In the genomic region with DNA sequence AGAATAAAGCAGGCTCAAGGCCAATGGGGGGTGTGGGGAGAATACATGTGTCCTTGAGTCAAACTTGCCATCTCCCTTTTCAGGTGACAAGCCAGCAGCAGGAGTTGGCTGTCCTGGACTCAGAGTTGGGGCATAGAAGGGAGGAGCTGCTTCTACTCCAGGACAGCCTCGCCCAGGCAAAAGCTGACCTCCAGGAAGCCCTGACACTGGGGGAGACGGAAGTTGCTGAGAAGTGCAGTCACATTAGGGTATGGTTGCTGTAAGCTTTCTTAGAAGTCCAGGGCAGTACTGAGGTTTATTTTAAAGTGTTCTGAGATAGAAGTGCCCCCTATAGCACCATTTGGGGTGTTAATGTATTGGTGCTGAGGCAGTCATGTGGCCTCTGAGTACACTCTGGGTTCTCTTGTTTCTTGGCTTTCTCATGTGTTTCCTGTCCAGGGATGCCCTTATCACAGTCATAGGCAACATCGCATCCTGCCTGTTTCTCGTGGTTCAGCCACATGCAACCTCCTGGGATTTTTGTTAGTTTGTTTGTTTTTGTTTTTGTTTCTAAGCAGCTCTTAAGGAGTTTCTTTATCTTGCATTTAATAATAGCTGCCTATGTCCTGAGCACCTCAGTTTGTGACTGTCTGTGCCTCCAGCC, we compare ENCODE assay signal across 24 mouse cellular contexts. TPM values are rescaled to one million over a fixed set of nuclear protein-coding genes. Genes with fewer than 3 reads are reported as not detected.
DNase-seq lines count a peak whose midpoint lies in the region; ATAC-seq lines count a peak whose summit lies in the region.
"Had no signal": no experiment of that assay in that cellular context is flagged by ENCODE, and none has a peak within 500 bp of the region (broad histone marks: within the 10 kb centered on the region; RNA-seq: fewer than 3 reads in every experiment).

No protein-coding gene starts in this region.

- WGBS in heart, embryonic 10.5 days = 59% methylated on average over 4 of the region's 4 CpGs
- 57% methylated on average over 4 of the region's 4 CpGs for WGBS in heart, embryonic 16.5 days

- no peaks in the 10 kb centered on the region for H3K9me3 ChIP-seq in heart, embryonic 10.5 days
- no peaks in the 10 kb centered on the region for H3K9me3 ChIP-seq in megakaryocyte, embryonic 14.5 days
- no peaks in the 10 kb centered on the region for H3K9me3 ChIP-seq in heart, embryonic 16.5 days (replicated peaks; ENCODE audit: control insufficient read depth, low read length)
- H3K9me3 ChIP-seq: embryonic facial prominence, embryonic 10.5 days; forebrain, embryonic 15.5 days; hindbrain, embryonic 10.5 days; limb, embryonic 13.5 days; midbrain, embryonic 15.5 days; neural tube, embryonic 13.5 days; stomach, embryonic 15.5 days had no signal

- H3K4me1 ChIP-seq in heart, embryonic 10.5 days = peaks cover 4% of the 10 kb centered on the region; the same call in 1 of the 2 replicates
- H3K4me1 ChIP-seq in megakaryocyte, embryonic 14.5 days = peaks cover 69% of the 10 kb centered on the region
- H3K4me1 ChIP-seq in heart, embryonic 16.5 days (ENCODE audit: control insufficient read depth, insufficient read depth, low read length) = no peaks in the 10 kb centered on the region; the same call in none of the 2 replicates
- H3K4me1 ChIP-seq: embryonic facial prominence, embryonic 10.5 days; forebrain, embryonic 15.5 days; hindbrain, embryonic 10.5 days; limb, embryonic 13.5 days; midbrain, embryonic 15.5 days; neural tube, embryonic 13.5 days; stomach, embryonic 15.5 days had no signal

- no peak for ATAC-seq in megakaryocyte, adult 5-6 weeks (ENCODE audit: poor library complexity, severe bottlenecking)
- ATAC-seq in heart, embryonic 16.5 days (replicated peaks; ENCODE audit: extremely low read depth, insufficient read depth, low FRiP score) = no peak
- ATAC-seq: forebrain, embryonic 15.5 days; hindbrain, embryonic 16.5 days; midbrain, embryonic 15.5 days had no signal

- H3K4me2 ChIP-seq in heart, embryonic 16.5 days (ENCODE audit: low read depth, low read length) = no peak overlapping the region
- H3K4me2 ChIP-seq: forebrain, embryonic 15.5 days; limb, embryonic 13.5 days; midbrain, embryonic 15.5 days; neural tube, embryonic 13.5 days; stomach, embryonic 15.5 days had no signal

- no peak overlapping the region for H3K9ac ChIP-seq in heart, embryonic 16.5 days (ENCODE audit: low read length)
- H3K9ac ChIP-seq: forebrain, embryonic 15.5 days; limb, embryonic 13.5 days; midbrain, embryonic 15.5 days; neural tube, embryonic 13.5 days; stomach, embryonic 15.5 days had no signal

- intact Hi-C loops in heart, postnatal 25 days (cut with DNase I) = no loop called here

- H3K4me3 ChIP-seq in heart, embryonic 10.5 days = no peak overlapping the region
- H3K4me3 ChIP-seq in megakaryocyte, embryonic 14.5 days (replicated peaks) = peak overlapping the region; percentile 67
- no peak overlapping the region for H3K4me3 ChIP-seq in heart, embryonic 16.5 days (ENCODE audit: low read length)
- H3K4me3 ChIP-seq: embryonic facial prominence, embryonic 10.5 days; forebrain, embryonic 15.5 days; hindbrain, embryonic 10.5 days; limb, embryonic 13.5 days; midbrain, embryonic 15.5 days; neural tube, embryonic 13.5 days; stomach, embryonic 15.5 days had no signal

- peaks cover 76% of the 10 kb centered on the region for H3K36me3 ChIP-seq in heart, embryonic 10.5 days
- H3K36me3 ChIP-seq in megakaryocyte, embryonic 14.5 days (replicated peaks; ENCODE audit: low read length) = peaks cover 78% of the 10 kb centered on the region
- peaks cover 48% of the 10 kb centered on the region for H3K36me3 ChIP-seq in heart, embryonic 16.5 days (ENCODE audit: control insufficient read depth, insufficient read depth)

- peak; percentile 46 for DNase-seq in heart, embryonic 10.5 days (ENCODE audit: low spot score)
- no peak for DNase-seq in heart, postnatal 25 days (ENCODE audit: low spot score)
- no peak for DNase-seq in cerebellum, postnatal 25 days
- DNase-seq in kidney, postnatal 10 days = no peak
- DNase-seq: adrenal gland, postnatal 10 days; cerebellum, adult 2 months; cerebellum, postnatal 36 days; kidney, adult 18-20 months; layer of hippocampus, adult 9-11 months; lung, adult 2 months; retina, postnatal 1 day; right cerebral cortex, postnatal 25 days; thymus, postnatal 36 days had no signal

- no peaks in the 10 kb centered on the region for H3K27me3 ChIP-seq in heart, embryonic 10.5 days (ENCODE audit: insufficient read depth, poor library complexity, severe bottlenecking)
- H3K27me3 ChIP-seq in megakaryocyte, embryonic 14.5 days (replicated peaks) = no peaks in the 10 kb centered on the region
- no peaks in the 10 kb centered on the region for H3K27me3 ChIP-seq in heart, embryonic 16.5 days (ENCODE audit: control insufficient read depth, insufficient read depth, low read length)
- H3K27me3 ChIP-seq: forebrain, embryonic 15.5 days; limb, embryonic 13.5 days; midbrain, embryonic 15.5 days; neural tube, embryonic 13.5 days; stomach, embryonic 15.5 days had no signal

- no peak overlapping the region for H3K27ac ChIP-seq in heart, embryonic 10.5 days
- H3K27ac ChIP-seq in heart, embryonic 16.5 days (ENCODE audit: low read length) = peak overlapping the region; percentile 14; the same call in 1 of the 2 replicates
- H3K27ac ChIP-seq: embryonic facial prominence, embryonic 10.5 days; forebrain, embryonic 15.5 days; hindbrain, embryonic 10.5 days; limb, embryonic 13.5 days; midbrain, embryonic 15.5 days; neural tube, embryonic 13.5 days; stomach, embryonic 15.5 days had no signal

RNA-seq across cellular contexts. Expression of a gene that starts 39.0 kb away (rescaled TPM):
- polyA plus RNA-seq in heart, embryonic 10.5 days (2016; fragmentation: Nextera tagmentation; extraction: Ambion mirVana) = 220 and 234 TPM in 2 replicates
- total RNA-seq in heart, postnatal 25 days (2021) = 100 to 1,000 TPM; 117 to 136 TPM
- polyA plus RNA-seq in megakaryocyte, embryonic 14.5 days (2012; ENCODE audit: insufficient read depth, low replicate concordance) = 1,333 and 3,452 TPM in 2 replicates
- total RNA-seq in megakaryocyte, adult 5-6 weeks (2015) = 153 and 167 TPM in 2 replicates
- 134 and 137 TPM in 2 replicates for total RNA-seq in megakaryocyte, adult 5-6 weeks (2017)
- polyA plus RNA-seq in heart, embryonic 16.5 days (2015; fragmentation: Nextera tagmentation; extraction: Ambion mirVana) = 256 and 284 TPM in 2 replicates

RNA-seq across cellular contexts. Expression of a gene that starts 52.7 kb away (rescaled TPM):
- polyA plus RNA-seq in heart, embryonic 10.5 days (2016; fragmentation: Nextera tagmentation; extraction: Ambion mirVana) = 18.4 and 19.0 TPM in 2 replicates
- 1 to 10 TPM; 6.5 to 7.1 TPM for total RNA-seq in heart, postnatal 25 days (2021)
- 4.0 and 4.8 TPM in 2 replicates for polyA plus RNA-seq in megakaryocyte, embryonic 14.5 days (2012; ENCODE audit: insufficient read depth, low replicate concordance)
- total RNA-seq in megakaryocyte, adult 5-6 weeks (2015) = 101 and 115 TPM in 2 replicates
- 131 and 137 TPM in 2 replicates for total RNA-seq in megakaryocyte, adult 5-6 weeks (2017)
- polyA plus RNA-seq in heart, embryonic 16.5 days (2015; fragmentation: Nextera tagmentation; extraction: Ambion mirVana) = 19.7 and 21.3 TPM in 2 replicates
